Mouse (Mus musculus): Measurements from ENCODE around the gene Gm28036. TPM values are rescaled to one million over a fixed set of nuclear protein-coding genes. Genes with fewer than 3 reads are reported as not detected.
A peak's percentile ranks its signal among the peaks of the same experiment; 100 is the strongest.

The Gm28036 gene
- total RNA-seq, 2 experiments from 2014 or later, result 3.0 to 5.8 TPM

- DNase-seq (ENCODE audit: low spot score), result no peak
Observed at GRCm38 (mm10) chr2:156087391-156088110, 39.3 kb downstream of the Gm28036 start.

GRCm38 (mm10) chr2:156084541-156084940 lies 42.4 kb downstream of the Gm28036 start:
- DNase-seq (ENCODE audit: low spot score), result no peak

- DNase-seq (ENCODE audit: low spot score), result no peak
Observed at GRCm38 (mm10) chr2:156080391-156080790, 46.5 kb downstream of the Gm28036 start.

- peak; percentile 35 for DNase-seq (ENCODE audit: low spot score)
Observed at GRCm38 (mm10) chr2:156079674-156080073, 47.2 kb downstream of the Gm28036 start.

- DNase-seq (ENCODE audit: low spot score), result no peak
Observed at GRCm38 (mm10) chr2:156079183-156079560, 47.7 kb downstream of the Gm28036 start.

GRCm38 (mm10) chr2:156078421-156079182 lies 48.3 kb downstream of the Gm28036 start:
- peak; percentile 56 for DNase-seq (ENCODE audit: low spot score)

GRCm38 (mm10) chr2:156077461-156077860 lies 49.4 kb downstream of the Gm28036 start:
- DNase-seq (ENCODE audit: low spot score), result no peak

- DNase-seq (ENCODE audit: low spot score), result no peak
Observed at GRCm38 (mm10) chr2:156073725-156074124, 53.2 kb downstream of the Gm28036 start.

- no peak for DNase-seq (ENCODE audit: low spot score)
Observed at GRCm38 (mm10) chr2:156071236-156071635, 55.7 kb downstream of the Gm28036 start.

- no peak for DNase-seq (ENCODE audit: low spot score)
Observed at GRCm38 (mm10) chr2:156067916-156068315, 59.0 kb downstream of the Gm28036 start.

- no peak for DNase-seq (ENCODE audit: low spot score)
Observed at GRCm38 (mm10) chr2:156066126-156066525, 60.8 kb downstream of the Gm28036 start.

GRCm38 (mm10) chr2:156065099-156066041 lies 61.5 kb downstream of the Gm28036 start, which contains the start of gene Spag4:
Spag4 (plus strand) TSS chr2:156065175.
- DNase-seq (ENCODE audit: low spot score), result peak; percentile 58

- DNase-seq (ENCODE audit: low spot score), result no peak
Observed at GRCm38 (mm10) chr2:156052816-156053215, 74.1 kb downstream of the Gm28036 start, which contains the start of gene Fer1l4. Fer1l4 (minus strand) TSS chr2:156052947.

- DNase-seq (ENCODE audit: low spot score), result no peak
Observed at GRCm38 (mm10) chr2:156047929-156048328, 79.0 kb downstream of the Gm28036 start.

GRCm38 (mm10) chr2:156042903-156043302 lies 84.0 kb downstream of the Gm28036 start:
- no peak for DNase-seq (ENCODE audit: low spot score)

- no peak for DNase-seq (ENCODE audit: low spot score)
Observed at GRCm38 (mm10) chr2:156039390-156039789, 87.5 kb downstream of the Gm28036 start.

- no peak for DNase-seq (ENCODE audit: low spot score)
Observed at GRCm38 (mm10) chr2:156025482-156025881, 101.4 kb downstream of the Gm28036 start.
